Mouse (Mus musculus): Measurements from ENCODE around the gene Pstk. TPM values are rescaled to one million over a fixed set of nuclear protein-coding genes. Genes with fewer than 3 reads are reported as not detected.

The Pstk gene
- polyA plus RNA-seq (2014; fragmentation: Illumina TruSeq; extraction: RNeasy Lipid Tissue Mini Kit (QIAGEN cat#74804); ENCODE audit: low read depth, low replicate concordance) = 51.4 TPM

DNA sequence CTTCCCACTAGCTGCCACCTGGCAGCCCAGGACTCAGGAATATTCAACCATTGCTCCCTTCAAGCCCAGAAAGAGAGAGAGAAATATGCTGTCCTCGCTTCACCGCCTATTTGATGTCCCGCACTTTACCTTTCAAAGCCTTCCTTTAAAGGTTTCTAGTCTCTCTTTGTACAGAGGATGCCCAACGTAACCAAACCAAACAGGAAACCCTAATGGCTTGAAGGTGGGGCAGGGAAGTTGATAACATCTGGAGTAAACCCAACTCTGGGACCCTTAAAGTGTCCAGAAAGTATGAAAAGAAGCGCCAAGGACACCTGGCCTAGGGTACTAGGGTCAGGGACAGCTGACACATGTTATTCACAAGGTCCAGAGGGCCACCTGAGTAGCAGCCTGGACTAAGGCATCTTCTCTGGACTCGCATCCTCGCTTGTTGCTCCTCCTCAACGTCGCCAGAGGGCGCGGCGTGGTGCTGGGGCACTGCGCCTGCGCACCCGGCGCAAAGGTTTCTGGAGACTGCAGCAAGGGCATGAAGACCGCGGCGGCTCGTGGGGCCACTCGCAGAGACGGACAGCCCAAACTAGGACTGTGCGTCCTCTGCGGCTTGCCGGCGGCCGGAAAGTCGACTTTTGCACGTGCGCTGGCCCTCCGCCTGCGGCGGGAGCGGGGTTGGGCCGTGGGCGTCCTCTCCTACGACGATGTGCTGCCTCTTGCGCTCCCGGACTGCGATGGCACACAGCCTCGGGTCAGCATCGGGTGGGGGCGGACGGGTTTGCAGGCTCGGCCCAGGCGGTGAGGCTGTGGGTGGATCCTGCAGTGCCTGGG is at the start of gene Pstk:
Gene Pstk, plus strand, starts transcription at position 494 of the 822 bp plus-strand sequence.

GRCm38 (mm10) chr7:131322192-131322591 is 48.7 kb upstream of the Pstk start, which contains the start of gene Cuzd1:
Gene Cuzd1, minus strand, starts transcription at chr7:131322292.

DNA sequence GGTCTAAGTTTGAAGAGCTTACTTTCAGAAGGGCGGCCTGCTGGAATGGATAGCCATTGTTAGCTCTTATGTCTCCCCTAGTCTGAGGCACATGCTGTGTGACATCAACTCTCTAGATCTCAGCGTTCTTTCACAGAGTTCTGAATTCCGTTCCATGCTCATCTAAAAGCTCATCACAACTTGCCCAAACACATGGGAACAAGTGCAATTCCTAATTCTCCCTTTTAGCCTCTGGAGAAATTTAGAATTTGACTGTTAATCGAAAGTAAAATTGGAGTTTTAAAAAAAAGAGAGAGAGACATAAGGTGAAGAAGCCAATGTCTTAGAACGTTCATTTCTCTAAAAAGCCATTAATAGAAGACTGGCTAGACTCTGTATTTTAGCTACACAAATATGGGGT is 41.5 kb upstream of the Pstk start, which contains the start of gene Fam24b:
Gene Fam24b, minus strand, starts transcription at position 101 of the 400 bp plus-strand sequence.

GRCm38 (mm10) chr7:131333564-131333963 is 37.4 kb upstream of the Pstk start, which contains the start of gene Fam24a:
Gene Fam24a, plus strand, starts transcription at chr7:131333864.

DNA sequence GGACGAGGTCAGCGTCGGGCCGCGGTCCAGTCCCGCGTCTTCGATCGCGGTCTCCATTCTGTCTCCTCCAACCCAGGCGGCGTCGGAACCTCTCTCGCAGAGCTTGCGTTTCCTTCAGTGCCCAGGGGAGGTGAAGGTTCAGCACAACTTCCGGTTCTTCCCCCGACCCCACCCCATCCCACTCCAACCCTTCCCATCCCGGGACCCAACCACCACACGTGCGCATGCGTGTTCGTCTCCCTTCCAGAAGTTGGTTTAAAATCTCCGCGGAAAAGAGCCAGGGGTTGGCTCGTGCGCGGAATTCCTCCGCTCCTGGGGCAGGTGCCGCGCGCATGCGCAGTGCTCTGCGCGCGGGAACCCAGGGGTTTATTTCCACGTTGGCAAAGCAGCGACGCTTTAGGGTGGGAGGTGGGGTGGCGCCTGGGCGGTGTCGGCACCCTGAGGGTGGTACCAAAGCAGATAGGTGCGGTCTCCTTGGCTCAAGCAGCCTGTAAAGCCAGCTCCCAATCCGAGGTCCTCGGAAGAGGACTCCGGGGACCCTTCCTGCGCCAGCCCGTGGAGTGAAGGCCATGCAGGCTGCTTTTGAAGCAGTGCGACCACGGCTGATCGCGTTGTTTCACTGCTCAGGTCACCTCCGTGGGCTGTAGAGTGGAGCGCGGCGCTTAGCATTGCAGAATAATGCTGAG is 8.2 kb upstream of the Pstk start, which contains the start of gene 2310057M21Rik:
Gene 2310057M21Rik, minus strand, starts transcription at position 145 of the 686 bp plus-strand sequence.

GRCm38 (mm10) chr7:131410416-131411058 is 39.6 kb downstream of the Pstk start, which contains the start of the genes Ikzf5 and Acadsb:
Gene Ikzf5, minus strand, starts transcription at chr7:131410521.
Gene Acadsb, plus strand, starts transcription at chr7:131410601.

Other genes with a start within 250 kb of the Pstk start
- not detected for gene 4933402N03Rik, start 224.8 kb upstream of the Pstk start, polyA plus RNA-seq (2014; fragmentation: Illumina TruSeq; extraction: RNeasy Lipid Tissue Mini Kit (QIAGEN cat#74804); ENCODE audit: low read depth, low replicate concordance)
- gene 5430419D17Rik, start 196.7 kb upstream of the Pstk start, polyA plus RNA-seq (2014; fragmentation: Illumina TruSeq; extraction: RNeasy Lipid Tissue Mini Kit (QIAGEN cat#74804); ENCODE audit: low read depth, low replicate concordance) = not detected
- 0.50 TPM for gene Cuzd1, start 48.8 kb upstream of the Pstk start, polyA plus RNA-seq (2014; fragmentation: Illumina TruSeq; extraction: RNeasy Lipid Tissue Mini Kit (QIAGEN cat#74804); ENCODE audit: low read depth, low replicate concordance)
- not detected for gene Fam24b, start 41.6 kb upstream of the Pstk start, polyA plus RNA-seq (2014; fragmentation: Illumina TruSeq; extraction: RNeasy Lipid Tissue Mini Kit (QIAGEN cat#74804); ENCODE audit: low read depth, low replicate concordance)
- not detected for gene Fam24a, start 37.3 kb upstream of the Pstk start, polyA plus RNA-seq (2014; fragmentation: Illumina TruSeq; extraction: RNeasy Lipid Tissue Mini Kit (QIAGEN cat#74804); ENCODE audit: low read depth, low replicate concordance)
- gene 2310057M21Rik, start 8.4 kb upstream of the Pstk start, polyA plus RNA-seq (2014; fragmentation: Illumina TruSeq; extraction: RNeasy Lipid Tissue Mini Kit (QIAGEN cat#74804); ENCODE audit: low read depth, low replicate concordance) = 4.5 TPM
- gene Ikzf5, start 39.4 kb downstream of the Pstk start, polyA plus RNA-seq (2014; fragmentation: Illumina TruSeq; extraction: RNeasy Lipid Tissue Mini Kit (QIAGEN cat#74804); ENCODE audit: low read depth, low replicate concordance) = 37.5 TPM
- 125 TPM for gene Acadsb, start 39.5 kb downstream of the Pstk start, polyA plus RNA-seq (2014; fragmentation: Illumina TruSeq; extraction: RNeasy Lipid Tissue Mini Kit (QIAGEN cat#74804); ENCODE audit: low read depth, low replicate concordance)
- gene Hmx3, start 171.7 kb downstream of the Pstk start, polyA plus RNA-seq (2014; fragmentation: Illumina TruSeq; extraction: RNeasy Lipid Tissue Mini Kit (QIAGEN cat#74804); ENCODE audit: low read depth, low replicate concordance) = 0.32 TPM
- gene Hmx2, start 177.6 kb downstream of the Pstk start, polyA plus RNA-seq (2014; fragmentation: Illumina TruSeq; extraction: RNeasy Lipid Tissue Mini Kit (QIAGEN cat#74804); ENCODE audit: low read depth, low replicate concordance) = 0.38 TPM
- 20.8 TPM for gene Bub3, start 189.1 kb downstream of the Pstk start, polyA plus RNA-seq (2014; fragmentation: Illumina TruSeq; extraction: RNeasy Lipid Tissue Mini Kit (QIAGEN cat#74804); ENCODE audit: low read depth, low replicate concordance)